Mouse (Mus musculus) ES-E14 (cell line): ENCODE measurements around the gene Sema6b.

Source experiments
- ZC3H11A ChIP-seq: IDR thresholded peaks from 2 replicates; pipeline ENCODE4 v1.6.1; 2012; ENCODE audit warnings: low read depth, mild to moderate bottlenecking, inconsistent platforms, low read length, borderline replicate concordance
- ZNF384 ChIP-seq: IDR thresholded peaks from 2 replicates; pipeline ENCODE4 v1.6.1; 2012; ENCODE audit warnings: low read depth, low read length, inconsistent platforms

GRCm38 (mm10) chr17:56098711-56099572 lies 41.2 kb downstream of the Sema6b start:
- TF ChIP-seq ZC3H11A (no peak), ZNF384 (no peak)
